Mouse (Mus musculus) forebrain, embryonic 12.5 days (tissue): ENCODE results near the gene Rnf185. TPM values are rescaled to one million over a fixed set of nuclear protein-coding genes. Genes with fewer than 3 reads are reported as not detected.

ENCODE experiments used
- ATAC-seq: fragments of 200-750 bp; cut with Nextera tagmentation; 2 replicates; pipeline ENCODE4 v1.8.0; 2017; ENCODE audit warnings: moderate TSS enrichment; ENCODE audit not compliant: low FRiP score
- H3K27ac ChIP-seq: fragments of 300-500 bp; sonication (generic); 2 replicates; pipeline ENCODE4 v1.5.1; 2016; ENCODE audit warnings: mild to moderate bottlenecking
- H3K27me3 ChIP-seq: fragments of 300-500 bp; sonication (generic); 2 replicates; pipeline ENCODE4 v1.6.1; 2016; ENCODE audit warnings: mild to moderate bottlenecking
- H3K36me3 ChIP-seq: fragments of 300-500 bp; sonication (generic); replicated peaks from 2 replicates; pipeline ENCODE4 v1.6.1; 2016; ENCODE audit warnings: mild to moderate bottlenecking
- H3K4me1 ChIP-seq: fragments of 300-500 bp; sonication (generic); 2 replicates; pipeline ENCODE4 v1.6.1; 2016
- H3K4me2 ChIP-seq: fragments of 300-500 bp; sonication (generic); 2 replicates; pipeline ENCODE4 v1.6.1; 2016; ENCODE audit warnings: mild to moderate bottlenecking, moderate library complexity
- H3K4me3 ChIP-seq: fragments of 300-500 bp; sonication (generic); replicated peaks from 2 replicates; pipeline ENCODE4 v1.5.1; 2016; ENCODE audit warnings: mild to moderate bottlenecking
- H3K9ac ChIP-seq: fragments of 300-500 bp; sonication (generic); 2 replicates; pipeline ENCODE4 v1.6.1; 2016; ENCODE audit warnings: mild to moderate bottlenecking
- H3K9me3 ChIP-seq: fragments of 300-500 bp; sonication (generic); 2 replicates; pipeline ENCODE4 v1.6.1; 2016
- WGBS: fragments of 180-500 bp; shearing (Covaris S2); methylation state at CpG from one replicate; pipeline ENCODE4 v1.1.7; 2016; 5-methylcytosine and 5-hydroxymethylcytosine counted together
- polyA plus RNA-seq: library from polyadenylated mRNA; unstranded; fragments of >200 nt; fragmentation: Nextera tagmentation; extraction: Ambion mirVana; gene quantifications from 2 replicates; pipeline ENCODE4 v1.2.1, GENCODE M21; 2016

Gene Rnf185
- polyA plus RNA-seq, 1 experiment from 2014 or later, result 42.4 TPM

DNA sequence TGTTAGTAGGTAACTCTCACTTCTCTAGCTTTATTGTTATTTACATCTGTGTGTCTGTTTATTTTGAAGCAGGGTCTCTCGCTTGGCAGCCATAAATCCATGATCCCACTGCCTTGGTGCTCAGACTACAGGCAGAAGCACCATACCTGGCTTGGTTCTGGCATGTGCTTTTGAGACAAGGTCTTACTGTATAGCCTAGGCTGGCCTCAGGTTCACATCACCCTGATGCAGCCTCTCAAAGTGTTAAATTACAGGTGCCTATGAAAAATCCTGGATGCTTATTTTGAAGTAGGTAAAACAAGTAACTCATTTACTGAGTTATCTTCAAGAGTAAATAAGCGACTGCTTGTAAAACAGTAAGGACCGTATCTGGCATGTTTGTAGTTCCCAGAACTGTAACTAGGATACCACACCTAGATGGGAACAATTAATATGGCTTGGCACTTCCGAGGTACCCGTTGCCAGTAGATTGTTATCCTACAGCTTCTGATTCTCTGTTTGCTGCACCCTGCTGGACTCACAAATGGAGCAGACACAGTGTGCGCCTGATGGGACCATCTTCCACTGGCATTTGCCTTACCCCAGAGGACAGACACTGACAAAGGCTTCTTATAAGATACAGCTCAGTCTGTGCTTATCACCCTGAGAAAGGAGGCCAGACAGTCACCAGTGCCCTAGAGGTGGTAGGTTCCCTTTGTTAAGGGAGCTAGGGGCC is 64.5 kb downstream of the Rnf185 start:
- Histone ChIP-seq H3K4me3 (no peak overlapping the region), H3K36me3 (peaks cover 18% of the 10 kb centered on the region), H3K27ac (no peak overlapping the region), H3K9me3 (no peaks in the 10 kb centered on the region), H3K4me2 (no peak overlapping the region), H3K4me1 (no peaks in the 10 kb centered on the region), H3K27me3 (no peaks in the 10 kb centered on the region), H3K9ac (no peak overlapping the region)
- no peak for ATAC-seq
- WGBS, result 87% methylated on average over 6 of the region's 6 CpGs

DNA sequence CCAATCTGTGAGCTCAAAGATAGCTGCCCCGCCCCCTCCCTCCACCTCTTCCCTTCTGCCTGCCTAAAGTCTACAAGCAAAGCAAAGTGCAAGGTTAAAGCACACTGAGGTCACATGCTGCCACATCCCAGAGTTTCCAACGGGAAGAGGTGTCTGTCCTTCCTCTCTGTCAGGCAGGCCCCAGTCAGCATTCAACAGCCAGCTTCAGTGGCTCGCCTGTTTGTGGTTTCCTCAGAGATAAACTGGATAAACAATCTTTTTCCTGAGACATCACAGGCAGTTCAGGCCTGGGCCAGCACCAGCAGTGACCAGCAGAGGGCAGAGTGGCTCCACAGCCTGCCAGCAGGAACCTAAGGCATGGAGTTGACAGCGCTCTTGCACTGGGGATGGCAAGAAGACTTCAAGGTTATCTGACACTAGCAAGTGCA is 65.2 kb downstream of the Rnf185 start:
- Histone ChIP-seq H3K4me3 (no peak overlapping the region), H3K4me1 (no peaks in the 10 kb centered on the region), H3K27me3 (no peaks in the 10 kb centered on the region), H3K4me2 (no peak overlapping the region), H3K9ac (no peak overlapping the region), H3K27ac (no peak overlapping the region), H3K9me3 (no peaks in the 10 kb centered on the region), H3K36me3 (peaks cover 14% of the 10 kb centered on the region)
- peak; percentile 78; the same call in 1 of the 2 replicates for ATAC-seq
- WGBS, result 28% methylated on average over 4 of the region's 4 CpGs

DNA sequence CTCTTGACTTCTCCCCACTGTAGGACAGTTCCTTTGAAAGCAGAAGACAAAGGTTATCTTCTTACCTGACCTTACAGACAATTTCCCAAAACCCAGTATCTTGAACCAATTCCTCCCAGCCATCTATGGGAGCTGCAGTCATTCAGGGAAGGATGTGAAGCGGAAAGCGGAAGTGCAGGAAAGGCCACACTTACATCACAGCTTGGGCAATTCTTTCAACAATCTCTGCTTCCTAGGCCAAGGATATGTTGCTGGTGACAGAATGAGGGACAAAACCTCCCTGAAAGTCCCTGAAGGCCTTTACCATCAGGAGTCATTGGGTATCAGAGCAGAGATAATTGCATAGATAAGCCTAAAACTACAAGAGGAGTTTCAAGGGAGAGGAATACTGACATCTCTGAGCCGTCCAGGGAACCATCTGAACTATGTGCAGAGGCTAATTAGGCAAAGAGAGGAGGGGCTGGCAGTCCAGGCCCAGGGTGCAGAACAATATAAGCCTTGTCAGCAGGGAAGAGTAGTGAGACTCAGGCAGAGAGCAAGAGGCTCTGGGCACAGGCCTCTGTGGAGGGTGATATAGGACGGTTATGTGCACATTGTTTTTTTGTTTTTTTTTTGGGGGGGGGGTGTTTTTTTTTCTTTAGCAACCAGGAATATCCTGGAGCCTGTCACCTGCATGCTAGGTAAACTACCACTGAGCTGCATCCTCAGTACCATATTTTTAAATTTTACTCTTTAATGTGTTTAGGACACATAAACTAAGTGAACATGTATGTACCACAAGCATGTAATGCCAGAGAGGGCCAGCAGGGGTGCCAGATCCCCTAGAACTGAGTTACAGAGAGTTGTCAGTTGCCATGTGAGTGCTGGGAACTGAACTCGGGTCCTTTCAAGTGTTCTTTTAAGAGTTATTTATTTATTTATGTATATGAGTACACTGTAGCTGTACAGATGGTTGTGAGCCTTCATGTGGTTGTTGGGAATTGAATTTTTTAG is 69.3 kb downstream of the Rnf185 start:
- ATAC-seq, result no peak
- WGBS, result 63% methylated on average over 5 of the region's 5 CpGs
- H3K27me3 ChIP-seq, result no peaks in the 10 kb centered on the region
- no peak overlapping the region for H3K9ac ChIP-seq
- no peak overlapping the region for H3K4me2 ChIP-seq
- H3K4me3 ChIP-seq, result no peak overlapping the region
- H3K4me1 ChIP-seq, result no peaks in the 10 kb centered on the region
- no peaks in the 10 kb centered on the region for H3K9me3 ChIP-seq
- 0 out of 2 replicates have a peak, but pooled peaks cover 11% of the 10 kb centered on the region for H3K36me3 ChIP-seq
- peak overlapping the region; percentile 11; the same call in 1 of the 2 replicates for H3K27ac ChIP-seq

DNA sequence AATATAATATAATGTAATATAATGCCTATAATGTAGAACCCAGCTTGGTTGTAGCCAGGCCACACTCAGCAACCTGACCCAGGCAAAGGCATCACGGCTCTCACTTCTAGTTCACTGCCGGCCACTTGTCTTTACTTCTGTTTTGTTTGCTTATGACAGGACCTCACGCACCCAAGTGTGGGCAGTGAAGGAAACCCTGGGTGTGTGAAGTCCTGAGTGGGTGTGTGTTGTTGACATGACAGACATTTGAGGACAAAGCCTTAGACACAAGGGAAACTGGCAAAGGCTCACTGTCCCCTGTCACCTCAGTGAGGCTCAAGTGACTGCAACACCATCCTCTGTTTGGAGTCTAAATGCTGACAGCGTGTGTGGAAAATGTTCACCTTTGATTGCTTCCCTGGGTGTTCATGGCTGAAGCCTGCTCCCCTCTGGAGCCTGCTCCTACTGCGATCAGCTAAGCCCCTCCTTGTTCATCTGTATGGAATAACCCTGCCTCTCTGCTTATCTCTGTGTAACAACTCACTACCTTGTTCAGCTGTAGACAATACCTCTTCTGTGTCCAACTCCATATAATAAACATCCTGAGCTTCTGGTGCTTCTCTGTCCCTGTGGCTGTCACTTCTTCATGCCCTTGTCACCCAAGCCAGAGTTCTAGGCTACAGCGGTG is 70.9 kb downstream of the Rnf185 start:
- Histone ChIP-seq H3K4me2 (no peak overlapping the region), H3K9me3 (no peaks in the 10 kb centered on the region), H3K36me3 (0 out of 2 replicates have a peak, but pooled peaks cover 11% of the 10 kb centered on the region), H3K27ac (no peak overlapping the region), H3K9ac (no peak overlapping the region), H3K27me3 (no peaks in the 10 kb centered on the region), H3K4me1 (no peaks in the 10 kb centered on the region), H3K4me3 (no peak overlapping the region)
- no peak for ATAC-seq
- 94% methylated on average over 6 of the region's 6 CpGs for WGBS

DNA sequence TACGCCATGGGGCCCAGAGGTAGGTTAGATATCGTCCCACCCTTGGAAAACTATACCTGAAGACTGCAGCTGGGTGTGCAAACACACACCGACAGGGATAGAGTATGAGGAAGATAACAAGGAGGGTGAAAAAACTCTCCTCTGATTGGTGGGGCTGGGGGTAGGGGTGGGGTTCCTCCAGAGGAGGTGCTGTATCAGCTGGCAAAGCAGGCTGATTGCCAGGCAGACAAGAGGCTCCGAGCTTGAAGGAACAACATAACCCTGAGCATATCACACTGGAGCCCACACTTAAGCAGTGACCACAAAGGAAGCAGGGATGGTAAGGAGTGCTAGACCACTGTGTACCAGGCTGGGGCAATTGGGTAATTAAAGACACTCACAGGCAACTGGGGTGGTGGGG is 72.7 kb downstream of the Rnf185 start:
- no peaks in the 10 kb centered on the region for H3K27me3 ChIP-seq
- H3K36me3 ChIP-seq, result 0 out of 2 replicates have a peak, but pooled peaks cover 11% of the 10 kb centered on the region
- H3K4me2 ChIP-seq, result no peak overlapping the region
- H3K4me3 ChIP-seq, result no peak overlapping the region
- H3K27ac ChIP-seq, result no peak overlapping the region
- H3K4me1 ChIP-seq, result peaks cover 4% of the 10 kb centered on the region
- ATAC-seq, result no peak
- no peaks in the 10 kb centered on the region for H3K9me3 ChIP-seq
- WGBS, result 92% methylated on average over 4 of the region's 4 CpGs
- H3K9ac ChIP-seq, result no peak overlapping the region

DNA sequence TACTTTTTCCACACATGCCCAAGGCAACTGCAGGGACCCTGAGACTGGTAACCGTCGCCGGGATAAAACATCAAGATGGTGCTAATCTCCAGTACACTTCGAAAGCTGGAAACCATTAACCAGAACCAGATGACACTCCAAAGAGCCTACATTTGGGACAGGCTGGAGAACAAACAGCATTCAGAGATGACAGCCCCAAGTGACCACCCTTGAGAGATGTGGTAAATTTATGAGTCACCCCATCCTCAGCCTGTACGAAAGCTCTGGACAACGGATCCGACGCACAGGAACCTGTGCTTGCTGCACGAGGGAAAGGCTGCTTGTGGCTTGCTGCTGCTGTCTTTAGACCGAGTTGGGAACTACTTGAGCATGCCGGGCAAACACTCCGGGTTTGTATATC is 77.4 kb downstream of the Rnf185 start:
- no peaks in the 10 kb centered on the region for H3K27me3 ChIP-seq
- H3K4me1 ChIP-seq, result peaks cover 40% of the 10 kb centered on the region
- H3K4me2 ChIP-seq, result peak overlapping the region; percentile 21
- no peak for ATAC-seq
- WGBS, result 79% methylated on average over 12 of the region's 12 CpGs
- peak overlapping the region; percentile 76 for H3K27ac ChIP-seq
- H3K36me3 ChIP-seq, result no peaks in the 10 kb centered on the region
- no peak overlapping the region for H3K9ac ChIP-seq
- H3K4me3 ChIP-seq, result no peak overlapping the region
- no peaks in the 10 kb centered on the region for H3K9me3 ChIP-seq

GRCm38 (mm10) chr11:3374293-3374645 is 77.9 kb downstream of the Rnf185 start:
- peak overlapping the region; percentile 76 for H3K27ac ChIP-seq
- H3K9ac ChIP-seq, result no peak overlapping the region; the same call in 1 of the 2 replicates
- peak overlapping the region; percentile 21 for H3K4me2 ChIP-seq

GRCm38 (mm10) chr11:3373591-3374292 is 78.4 kb downstream of the Rnf185 start:
- ATAC-seq, result no peak
- Histone ChIP-seq H3K9me3 (no peaks in the 10 kb centered on the region), H3K4me1 (peaks cover 50% of the 10 kb centered on the region), H3K4me3 (no peak overlapping the region), H3K36me3 (no peaks in the 10 kb centered on the region), H3K27ac (peak overlapping the region; percentile 76), H3K4me2 (peak overlapping the region; percentile 21), H3K27me3 (no peaks in the 10 kb centered on the region), H3K9ac (no peak overlapping the region; the same call in 1 of the 2 replicates)
- 21% methylated on average over 7 of the region's 7 CpGs for WGBS

More at GRCm38 (mm10) chr11:3374293-3374645, 77.9 kb downstream of the Rnf185 start:
- peaks cover 45% of the 10 kb centered on the region for H3K4me1 ChIP-seq
- WGBS, result 8% methylated on average over 7 of the region's 7 CpGs
- H3K36me3 ChIP-seq, result no peaks in the 10 kb centered on the region
- H3K4me3 ChIP-seq, result no peak overlapping the region
- H3K9me3 ChIP-seq, result no peaks in the 10 kb centered on the region
- ATAC-seq, result no peak
- no peaks in the 10 kb centered on the region for H3K27me3 ChIP-seq

- 23% methylated on average over 7 of the region's 7 CpGs for WGBS
- H3K4me1 ChIP-seq, result peaks cover 51% of the 10 kb centered on the region
- ATAC-seq, result no peak; the same call in 1 of the 2 replicates
Observed at GRCm38 (mm10) chr11:3371599-3372295, 80.4 kb downstream of the Rnf185 start.

GRCm38 (mm10) chr11:3370928-3371598 is 81.1 kb downstream of the Rnf185 start:
- WGBS, result 2% methylated on average over 27 of the region's 27 CpGs
- H3K36me3 ChIP-seq, result no peaks in the 10 kb centered on the region
- peak overlapping the region; percentile 55 for H3K4me3 ChIP-seq
- H3K9me3 ChIP-seq, result no peaks in the 10 kb centered on the region
- peak overlapping the region; percentile 90 for H3K27ac ChIP-seq
- H3K4me1 ChIP-seq, result peaks cover 51% of the 10 kb centered on the region
- ATAC-seq, result peak; percentile 97
- peak overlapping the region; percentile 81 for H3K4me2 ChIP-seq
- H3K9ac ChIP-seq, result peak overlapping the region; percentile 76
- H3K27me3 ChIP-seq, result no peaks in the 10 kb centered on the region

More at GRCm38 (mm10) chr11:3371599-3372295, 80.4 kb downstream of the Rnf185 start:
- peak overlapping the region; percentile 55 for H3K4me3 ChIP-seq
- H3K4me2 ChIP-seq, result peak overlapping the region; percentile 81
- H3K36me3 ChIP-seq, result no peaks in the 10 kb centered on the region
- H3K9ac ChIP-seq, result peak overlapping the region; percentile 76
- no peaks in the 10 kb centered on the region for H3K27me3 ChIP-seq
- H3K27ac ChIP-seq, result peak overlapping the region; percentile 90
- H3K9me3 ChIP-seq, result no peaks in the 10 kb centered on the region
